Mouse (Mus musculus) myocyte (in vitro differentiated cells): Measurements from ENCODE around the gene Pltp. TPM values are rescaled to one million over a fixed set of nuclear protein-coding genes. Genes with fewer than 3 reads are reported as not detected.
A peak's percentile ranks its signal among the peaks of the same experiment; 100 is the strongest.

Source experiments
- H3K27me3 ChIP-seq: one replicate; pipeline ENCODE4 v1.6.1; 2011; ENCODE audit not compliant: control insufficient read depth, insufficient read depth, insufficient read length
- H3K36me3 ChIP-seq: one replicate; pipeline ENCODE4 v1.6.1; 2011; ENCODE audit not compliant: control insufficient read depth, insufficient read depth
- H3K4me2 ChIP-seq: one replicate; pipeline ENCODE4 v1.6.1; 2011; ENCODE audit warnings: low read depth, control low read depth
- H3K4me3 ChIP-seq: one replicate; pipeline ENCODE4 v1.5.1; 2011; ENCODE audit warnings: mild to moderate bottlenecking, control low read depth, moderate library complexity
- H3K79me2 ChIP-seq: one replicate; pipeline ENCODE4 v1.6.1; 2011; ENCODE audit not compliant: control insufficient read depth, insufficient read depth
- H3ac ChIP-seq: one replicate; pipeline ENCODE4 v1.6.1; 2011; ENCODE audit not compliant: control insufficient read depth, insufficient read length
- CEBPB ChIP-seq: IDR thresholded peaks from 2 replicates; pipeline ENCODE4 v1.6.1; 2011; ENCODE audit warnings: mild to moderate bottlenecking, moderate library complexity; ENCODE audit not compliant: poor library complexity, insufficient read depth, severe bottlenecking
- E2F4 ChIP-seq: IDR thresholded peaks from one replicate; pipeline ENCODE4 v1.6.1; 2011; ENCODE audit warnings: mild to moderate bottlenecking, control low read depth, moderate library complexity; ENCODE audit not compliant: insufficient read depth
- MAX ChIP-seq: IDR thresholded peaks from one replicate; pipeline ENCODE4 v1.6.1; 2011; ENCODE audit warnings: low read depth, mild to moderate bottlenecking, control low read depth
- MYOD1 ChIP-seq, 3 experiments: IDR thresholded peaks; one replicate each; pipeline ENCODE4 v1.6.1; 2011; ENCODE audit warnings: control low read depth in 2 of 3, low read depth in 2 of 3, mild to moderate bottlenecking in 2 of 3, moderate library complexity in 1 of 3; ENCODE audit not compliant: insufficient read length in 2 of 3, control insufficient read depth in 1 of 3
- MYOG ChIP-seq, 3 experiments: IDR thresholded peaks; one replicate each; pipeline ENCODE4 v1.6.1; 2011; ENCODE audit warnings: control low read depth in 2 of 3, low read depth in 2 of 3, mild to moderate bottlenecking in 2 of 3; ENCODE audit not compliant: insufficient read length in 2 of 3, control insufficient read depth in 1 of 3, insufficient read depth in 1 of 3
- POLR2A ChIP-seq: IDR thresholded peaks from one replicate; pipeline ENCODE4 v1.6.1; 2011; ENCODE audit warnings: low read depth, mild to moderate bottlenecking, control low read depth, moderate library complexity; ENCODE audit not compliant: insufficient read length
- POLR2AphosphoS2 ChIP-seq: IDR thresholded peaks from one replicate; pipeline ENCODE4 v1.6.1; 2011; ENCODE audit warnings: low read depth, control low read depth; ENCODE audit not compliant: insufficient read length
- REST ChIP-seq: IDR thresholded peaks from one replicate; pipeline ENCODE4 v1.6.1; 2011; ENCODE audit warnings: mild to moderate bottlenecking, control low read depth, moderate library complexity; ENCODE audit not compliant: insufficient read depth, insufficient read length
- SRF ChIP-seq: IDR thresholded peaks from one replicate; pipeline ENCODE4 v1.6.1; 2011; ENCODE audit warnings: low read depth; ENCODE audit not compliant: control insufficient read depth, insufficient read length
- TCF12 ChIP-seq: IDR thresholded peaks from one replicate; pipeline ENCODE4 v1.6.1; 2011; ENCODE audit warnings: mild to moderate bottlenecking, control low read depth; ENCODE audit not compliant: poor library complexity, insufficient read depth, severe bottlenecking
- TCF3 ChIP-seq: IDR thresholded peaks from one replicate; pipeline ENCODE4 v1.6.1; 2011; ENCODE audit warnings: low read depth, control low read depth; ENCODE audit not compliant: insufficient read length
- USF1 ChIP-seq: IDR thresholded peaks from one replicate; pipeline ENCODE4 v1.6.1; 2011; ENCODE audit warnings: low read depth, mild to moderate bottlenecking, control low read depth, moderate library complexity
- polyA plus RNA-seq: library from polyadenylated mRNA; unstranded; fragments of >200 nt; fragmentation: generic; extraction: Trizol; gene quantifications from one replicate; pipeline ENCODE4 v1.2.1, GENCODE M21; 2012; ENCODE audit warnings: missing spikeins

The Pltp gene
- polyA plus RNA-seq, 1 experiment: 117 TPM

GRCm38 (mm10) chr2:164793236-164793635, 64.3 kb downstream of the Pltp start:
- TF ChIP-seq MYOG (IDR thresholded peaks at IDR 0.05; ENCODE audit: control insufficient read depth in 1 of 3, insufficient read depth in 1 of 3, insufficient read length in 2 of 3, low read depth in 2 of 3) (no peak), POLR2AphosphoS2 (peak; percentile 43)
- no peak overlapping the region for H3K4me3 ChIP-seq

GRCm38 (mm10) chr2:164792400-164793190, 64.9 kb downstream of the Pltp start:
- peaks cover 28% of the 10 kb centered on the region for H3K36me3 ChIP-seq
- TF ChIP-seq MYOD1 (IDR thresholded peaks at IDR 0.05; ENCODE audit: control insufficient read depth in 1 of 3, insufficient read length in 2 of 3, low read depth in 2 of 3) (no peak), POLR2AphosphoS2 (peak; percentile 24), TCF3 (no peak), MAX (no peak), REST (no peak)
- no peak overlapping the region for H3K4me2 ChIP-seq
- H3K27me3 ChIP-seq: no peaks in the 10 kb centered on the region
- no peak overlapping the region for H3K4me3 ChIP-seq
- no peaks in the 10 kb centered on the region for H3K79me2 ChIP-seq
- H3ac ChIP-seq: no peak overlapping the region

More at GRCm38 (mm10) chr2:164793236-164793635, 64.3 kb downstream of the Pltp start:
- H3K79me2 ChIP-seq: no peaks in the 10 kb centered on the region
- H3K36me3 ChIP-seq: peaks cover 30% of the 10 kb centered on the region
- H3K4me2 ChIP-seq: no peak overlapping the region
- H3ac ChIP-seq: no peak overlapping the region
- H3K27me3 ChIP-seq: no peaks in the 10 kb centered on the region

GRCm38 (mm10) chr2:164791841-164792261, 65.7 kb downstream of the Pltp start:
- Histone ChIP-seq H3K27me3 (no peaks in the 10 kb centered on the region), H3K36me3 (peaks cover 28% of the 10 kb centered on the region), H3ac (no peak overlapping the region), H3K4me3 (no peak overlapping the region), H3K79me2 (no peaks in the 10 kb centered on the region), H3K4me2 (no peak overlapping the region)
- TF ChIP-seq E2F4: no peak
- TF ChIP-seq MYOG (IDR thresholded peaks at IDR 0.05; ENCODE audit: control insufficient read depth in 1 of 3, insufficient read depth in 1 of 3, insufficient read length in 2 of 3, low read depth in 2 of 3): no peak
- no peak for TF ChIP-seq MAX
- no peak for TF ChIP-seq USF1
- no peak for TF ChIP-seq SRF
- no peak for TF ChIP-seq POLR2A
- TF ChIP-seq TCF12: no peak

- H3K4me3 ChIP-seq: no peak overlapping the region
- H3ac ChIP-seq: no peak overlapping the region
- no peaks in the 10 kb centered on the region for H3K27me3 ChIP-seq
- no peak overlapping the region for H3K4me2 ChIP-seq
- H3K79me2 ChIP-seq: no peaks in the 10 kb centered on the region
- peaks cover 18% of the 10 kb centered on the region for H3K36me3 ChIP-seq
- TF ChIP-seq USF1 (no peak), POLR2AphosphoS2 (no peak), E2F4 (no peak), POLR2A (no peak), TCF3 (no peak), MYOG (IDR thresholded peaks at IDR 0.05; ENCODE audit: control insufficient read depth in 1 of 3, insufficient read depth in 1 of 3, insufficient read length in 2 of 3, low read depth in 2 of 3) (no peak), CEBPB (no peak), MAX (no peak), REST (no peak), TCF12 (no peak), MYOD1 (IDR thresholded peaks at IDR 0.05; ENCODE audit: control insufficient read depth in 1 of 3, insufficient read length in 2 of 3, low read depth in 2 of 3) (no peak), SRF (no peak)
These were observed 67.1 kb downstream of the Pltp start for GRCm38 (mm10) chr2:164790451-164790850.

Other genes starting within 250 kb of the Pltp start
- not detected for gene Wfdc6b, start 244.2 kb downstream of the Pltp start, polyA plus RNA-seq
- gene Wfdc8, start 244.1 kb downstream of the Pltp start, polyA plus RNA-seq: not detected
- gene Wfdc16, start 218.9 kb downstream of the Pltp start, polyA plus RNA-seq: not detected
- gene Wfdc10, start 201.7 kb downstream of the Pltp start, polyA plus RNA-seq: not detected
- gene Wfdc9, start 201.1 kb downstream of the Pltp start, polyA plus RNA-seq: not detected
- gene Wfdc11, start 183.6 kb downstream of the Pltp start, polyA plus RNA-seq: not detected
- gene Wfdc13, start 172.6 kb downstream of the Pltp start, polyA plus RNA-seq: 0.04 TPM
- not detected for gene Spint4, start 159.2 kb downstream of the Pltp start, polyA plus RNA-seq
- not detected for gene Spint5, start 142.4 kb downstream of the Pltp start, polyA plus RNA-seq
- 0.41 TPM for gene Wfdc3, start 111.8 kb downstream of the Pltp start, polyA plus RNA-seq
- 63.0 TPM for gene Dnttip1, start 111.7 kb downstream of the Pltp start, polyA plus RNA-seq
- gene Ube2c, start 87.8 kb downstream of the Pltp start, polyA plus RNA-seq: 103 TPM
- gene Tnnc2, start 77.7 kb downstream of the Pltp start, polyA plus RNA-seq: 3,985 TPM
- gene Snx21, start 71.9 kb downstream of the Pltp start, polyA plus RNA-seq: 29.5 TPM
- 24.5 TPM for gene Acot8, start 52.8 kb downstream of the Pltp start, polyA plus RNA-seq
- 3.3 TPM for gene Zswim3, start 52.6 kb downstream of the Pltp start, polyA plus RNA-seq
- 13.3 TPM for gene Zswim1, start 35.0 kb downstream of the Pltp start, polyA plus RNA-seq
- gene Spata25, start 29.2 kb downstream of the Pltp start, polyA plus RNA-seq: 0.40 TPM
- gene Ctsa, start 24.8 kb downstream of the Pltp start, polyA plus RNA-seq: 202 TPM
- 23.5 TPM for gene Neurl2, start 24.3 kb downstream of the Pltp start, polyA plus RNA-seq
- 43.2 TPM for gene Pcif1, start 21.6 kb upstream of the Pltp start, polyA plus RNA-seq
- 11.1 TPM for gene Zfp335, start 54.0 kb upstream of the Pltp start, polyA plus RNA-seq
- 1.7 TPM for gene Mmp9, start 83.1 kb upstream of the Pltp start, polyA plus RNA-seq
- gene Slc12a5, start 103.1 kb upstream of the Pltp start, polyA plus RNA-seq: 0.52 TPM
- gene Ncoa5, start 177.2 kb upstream of the Pltp start, polyA plus RNA-seq: 24.0 TPM
- 1.1 TPM for gene Cd40, start 197.9 kb upstream of the Pltp start, polyA plus RNA-seq
- not detected for gene 1700025C18Rik, start 233.0 kb upstream of the Pltp start, polyA plus RNA-seq